Mouse (Mus musculus) left cerebral cortex, postnatal 25 days (tissue): ENCODE results near the gene 3100002H09Rik. TPM values are rescaled to one million over a fixed set of nuclear protein-coding genes. Genes with fewer than 3 reads are reported as not detected.

ENCODE experiments used
- DNase-seq, 2 experiments: peaks; one replicate each; pipeline ENCODE4 v3.0.0; 2022; ENCODE audit warnings: low spot score in 2 of 2, mixed read lengths in 1 of 2
- intact Hi-C: fragments of 180-260 bp; cut with DNase I; formaldehyde crosslinking; loops from one replicate; pipeline ENCODE4 v1.15.1; 2025
- total RNA-seq, 2 experiments: library from RNA; stranded (reverse); gene quantifications; 2 replicates each; pipeline ENCODE4 v1.2.3; 2021

Gene 3100002H09Rik
- total RNA-seq: 1 to 10 TPM in 1 of 2 experiments, under 1 TPM in 1; 0.44 to 1.1 TPM

DNA sequence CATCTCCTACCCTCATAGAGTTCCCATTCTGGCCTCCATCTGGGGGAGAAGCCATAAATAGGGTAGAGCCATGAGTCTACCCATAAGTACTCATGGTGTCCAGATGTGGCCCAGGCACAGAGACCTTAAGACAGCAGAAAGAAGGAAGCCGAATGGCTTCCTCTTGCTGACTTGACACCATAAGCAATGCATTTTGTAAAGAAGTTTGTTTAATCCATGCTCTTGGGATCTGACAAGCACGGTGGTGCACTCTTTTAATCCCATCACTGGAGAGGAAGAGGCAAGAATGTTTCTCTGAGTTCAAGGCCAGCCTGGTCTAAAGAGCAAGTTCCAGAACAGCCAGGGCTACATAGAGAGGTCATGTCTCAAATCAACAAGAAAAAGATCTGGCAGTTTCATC, at the start of gene 3100002H09Rik:
Gene 3100002H09Rik, minus strand, starts transcription at position 101 of the 400 bp plus-strand sequence.
- intact Hi-C loops: no loop called here
- DNase-seq: no peak

DNA sequence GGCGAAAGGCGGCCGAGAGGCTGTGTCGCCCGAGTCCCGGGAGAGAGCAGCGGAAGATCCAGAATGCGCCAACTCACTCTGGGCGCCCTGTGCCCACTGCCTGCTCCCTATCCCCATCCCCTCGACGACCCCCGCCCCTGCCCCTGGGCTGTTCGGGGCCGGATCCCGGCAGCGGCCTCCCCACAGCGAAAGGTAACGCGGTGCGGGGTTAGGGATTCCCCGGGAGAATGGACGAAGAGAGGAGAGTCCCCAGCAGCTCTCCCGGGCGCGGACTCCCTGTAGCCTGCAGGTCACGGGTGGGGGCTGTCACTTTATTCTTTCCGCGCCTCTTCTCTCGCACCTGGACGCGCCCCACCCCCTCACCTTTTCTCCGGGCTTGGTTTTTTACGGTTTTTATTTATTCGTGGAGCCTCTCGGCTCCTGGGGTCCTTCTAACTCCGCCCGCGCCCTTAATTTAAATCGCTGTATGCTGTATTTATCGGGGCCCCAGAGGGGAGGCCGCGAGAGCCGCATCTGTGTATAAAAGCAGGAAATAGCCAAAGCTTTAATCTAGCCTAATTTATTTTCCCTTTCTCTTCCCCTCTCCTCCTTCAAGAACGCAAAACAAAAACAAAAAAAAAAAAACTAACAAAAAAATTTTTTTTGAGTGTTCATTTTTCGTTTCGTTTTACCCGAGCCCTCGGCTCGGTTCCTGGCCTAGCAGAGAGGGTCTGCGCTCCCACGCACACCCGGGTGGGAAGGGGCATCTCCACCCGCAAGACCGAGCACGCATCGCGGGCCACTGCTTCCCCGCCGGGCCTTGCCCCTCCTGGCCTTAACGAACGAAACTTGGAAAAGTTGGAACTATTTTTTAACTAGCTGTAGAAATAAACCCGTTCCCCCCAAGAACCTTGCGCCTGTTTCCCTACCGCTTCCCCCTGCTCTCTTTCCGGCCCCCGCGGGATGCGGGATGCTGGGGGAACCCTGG, 48.9 kb upstream of the 3100002H09Rik start:
- intact Hi-C loops: loop anchor here (5.0 kb wide), 4 partner anchors 82 to 517 kb away; no protein-coding TSS in a partner anchor
- DNase-seq: no peak

DNA sequence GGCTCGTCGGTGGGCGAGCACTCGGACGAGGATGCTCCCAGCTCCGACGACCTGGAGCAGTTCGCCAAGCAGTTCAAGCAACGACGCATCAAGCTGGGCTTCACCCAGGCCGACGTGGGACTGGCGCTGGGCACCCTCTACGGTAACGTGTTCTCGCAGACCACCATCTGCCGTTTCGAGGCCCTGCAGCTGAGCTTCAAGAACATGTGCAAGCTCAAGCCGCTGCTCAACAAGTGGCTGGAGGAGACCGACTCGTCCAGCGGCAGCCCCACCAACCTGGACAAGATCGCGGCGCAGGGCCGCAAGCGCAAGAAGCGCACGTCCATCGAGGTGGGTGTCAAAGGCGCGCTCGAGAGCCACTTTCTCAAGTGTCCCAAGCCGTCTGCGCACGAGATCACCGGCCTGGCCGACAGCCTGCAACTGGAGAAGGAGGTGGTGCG, 47.8 kb upstream of the 3100002H09Rik start:
- intact Hi-C loops: loop anchor here (5.0 kb wide), 2 partner anchors 81 to 516 kb away; no protein-coding TSS in a partner anchor
- peak in 1 of 2 experiments; percentile 43 for DNase-seq

DNA sequence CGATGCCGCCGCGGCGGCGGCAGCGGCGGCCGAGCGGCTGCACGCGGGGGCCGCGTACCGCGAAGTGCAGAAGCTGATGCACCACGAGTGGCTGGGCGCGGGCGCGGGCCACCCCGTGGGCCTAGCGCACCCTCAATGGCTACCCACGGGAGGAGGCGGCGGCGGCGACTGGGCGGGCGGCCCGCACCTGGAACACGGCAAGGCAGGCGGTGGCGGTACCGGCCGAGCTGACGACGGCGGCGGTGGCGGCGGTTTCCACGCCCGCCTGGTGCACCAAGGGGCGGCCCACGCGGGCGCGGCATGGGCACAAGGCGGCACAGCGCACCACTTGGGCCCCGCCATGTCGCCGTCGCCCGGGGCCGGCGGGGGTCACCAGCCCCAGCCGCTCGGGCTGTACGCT, 47.2 kb upstream of the 3100002H09Rik start:
- no peak for DNase-seq
- intact Hi-C loops: loop anchor here (2.0 to 5.0 kb wide), 3 partner anchors 63 to 515 kb away; no protein-coding TSS in a partner anchor

DNA sequence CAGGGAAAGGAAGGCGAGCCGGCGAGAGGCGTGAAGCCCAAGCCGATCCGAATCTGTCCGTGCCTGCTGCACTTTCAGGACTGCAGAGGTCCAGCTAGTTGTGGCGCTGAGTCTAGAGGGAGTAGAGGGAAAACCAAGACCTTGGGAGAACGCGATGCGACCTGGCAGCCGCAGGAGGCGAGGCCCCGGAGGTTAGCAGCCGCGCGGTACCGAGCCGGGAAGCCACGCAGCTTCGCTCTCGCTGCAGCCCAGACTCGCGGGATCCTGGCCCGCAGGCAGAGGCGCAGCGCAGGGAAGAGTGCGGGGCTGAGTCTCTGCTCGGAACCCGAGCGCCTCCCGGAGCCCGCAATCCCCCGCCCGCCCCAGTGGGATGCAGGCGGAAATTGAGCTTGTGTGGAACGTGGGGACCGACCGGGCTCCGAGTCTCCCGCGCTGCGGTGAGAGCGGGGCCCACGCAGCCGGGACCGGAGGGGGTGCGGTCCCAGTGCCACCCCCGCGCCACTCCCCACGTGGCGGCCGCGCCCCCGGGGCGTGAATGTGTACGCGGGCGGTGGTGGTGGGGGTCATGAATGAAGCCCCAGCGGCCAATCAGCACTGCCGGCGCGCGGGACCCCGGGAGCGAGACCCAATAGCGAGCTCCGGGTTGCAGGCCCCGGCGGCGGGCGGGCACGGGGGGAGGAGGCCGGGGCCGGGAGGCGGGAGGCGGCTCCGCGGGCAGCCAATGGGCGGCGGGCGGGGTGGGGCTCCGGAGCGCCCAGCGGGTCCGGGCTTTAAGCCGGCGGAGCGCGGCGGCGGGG, 46.4 kb upstream of the 3100002H09Rik start:
- peak; percentile 86 to 92 for DNase-seq
- intact Hi-C loops: loop anchor here (2.0 to 5.0 kb wide), 3 partner anchors 62 to 515 kb away; no protein-coding TSS in a partner anchor

GRCm38 (mm10) chr4:124656518-124656853, 45.9 kb upstream of the 3100002H09Rik start, which contains the start of gene Pou3f1:
Pou3f1 (plus strand) TSS chr4:124656807.
- peak in 1 of 2 experiments; percentile 26 for DNase-seq
- intact Hi-C loops: loop anchor here (2.0 to 5.0 kb wide), 3 partner anchors 62 to 514 kb away; no protein-coding TSS in a partner anchor

DNA sequence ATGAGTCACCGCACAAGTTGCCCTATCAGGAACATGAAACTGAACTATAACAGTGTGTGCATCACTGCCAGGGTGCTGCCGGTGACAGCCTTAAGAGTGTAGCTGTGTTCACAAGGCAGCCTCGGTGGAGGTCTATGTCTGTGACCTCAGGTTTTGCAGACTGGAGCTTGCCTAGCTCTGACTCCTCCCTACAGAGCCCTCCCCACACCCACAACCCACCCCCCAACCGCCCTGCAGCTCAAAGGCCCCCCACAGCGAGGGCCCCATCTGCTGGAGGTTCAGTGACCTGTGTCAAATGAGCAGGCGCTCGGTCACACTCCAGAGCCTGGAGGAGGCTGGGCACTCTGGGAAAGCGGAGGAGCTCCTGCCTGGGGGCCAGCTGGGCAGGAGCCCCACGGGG, 42.3 kb upstream of the 3100002H09Rik start:
- intact Hi-C loops: no loop called here
- no peak for DNase-seq

- DNase-seq: no peak
- intact Hi-C loops: no loop called here
Observed at GRCm38 (mm10) chr4:124647909-124648308, 37.3 kb upstream of the 3100002H09Rik start.

DNA sequence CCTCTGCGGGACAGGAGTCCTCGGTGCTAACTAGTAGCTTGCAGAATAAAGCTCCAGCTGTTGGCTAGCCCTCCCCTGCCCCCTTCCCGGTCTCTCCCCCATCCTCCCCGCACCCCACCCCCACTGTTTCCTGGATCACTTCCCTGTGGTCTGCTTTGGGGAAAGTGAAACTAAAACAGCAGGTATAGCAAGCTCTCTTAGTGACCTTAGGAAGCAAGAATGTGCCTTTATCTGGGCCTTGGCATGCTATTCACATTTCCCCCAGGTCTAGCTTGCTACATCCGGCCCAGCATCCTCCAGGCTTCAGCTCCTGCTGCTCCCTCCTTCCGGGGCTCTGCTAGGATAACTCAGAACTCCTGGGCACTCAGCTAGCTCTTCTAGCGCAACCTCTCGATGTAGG, 36.0 kb upstream of the 3100002H09Rik start:
- no peak for DNase-seq
- intact Hi-C loops: no loop called here

- intact Hi-C loops: no loop called here
- no peak for DNase-seq
Observed at GRCm38 (mm10) chr4:124644974-124645433, 34.4 kb upstream of the 3100002H09Rik start.

- intact Hi-C loops: no loop called here
- DNase-seq: peak in 1 of 2 experiments; percentile 50
Observed at GRCm38 (mm10) chr4:124643859-124644258, 33.3 kb upstream of the 3100002H09Rik start.

DNA sequence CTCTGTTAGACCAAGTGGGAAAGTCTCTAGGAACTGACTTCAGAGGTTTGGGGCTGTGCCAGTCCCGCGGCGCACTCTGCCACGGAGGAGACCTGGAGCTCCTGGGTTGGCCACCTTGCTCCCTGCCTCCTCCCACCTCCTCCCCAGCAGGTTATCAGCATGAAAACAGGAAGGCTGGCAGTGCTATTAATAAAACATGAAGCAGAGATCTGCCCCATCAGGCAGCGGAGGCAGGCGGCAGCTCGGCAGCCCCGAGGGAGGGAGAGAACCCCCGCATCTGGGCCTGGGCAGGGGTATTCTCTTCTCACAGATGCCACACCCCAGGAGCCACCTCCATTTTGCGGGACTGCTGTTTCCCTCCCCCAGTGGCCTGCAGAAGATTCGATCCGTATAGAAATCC, 29.1 kb upstream of the 3100002H09Rik start:
- intact Hi-C loops: no loop called here
- DNase-seq: no peak

DNA sequence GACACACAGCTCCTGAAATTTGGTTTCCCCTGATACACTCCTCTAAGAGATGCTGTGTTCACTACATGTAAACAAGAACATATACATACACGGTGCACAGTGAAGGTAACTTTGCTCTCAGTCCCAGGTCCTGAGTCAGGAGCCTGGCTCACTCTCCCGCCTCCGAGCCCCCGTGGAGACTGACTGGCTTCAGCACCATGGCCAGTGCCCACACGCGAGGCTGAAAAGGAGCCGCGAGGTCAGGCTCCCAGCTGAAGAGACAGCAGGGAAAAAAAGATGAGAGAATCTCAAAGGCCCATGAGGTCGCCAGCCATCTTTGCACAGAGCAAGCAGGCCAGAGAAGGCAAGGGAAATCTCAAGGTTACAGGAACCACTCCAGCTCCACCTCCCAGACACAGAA, 22.7 kb upstream of the 3100002H09Rik start:
- no peak for DNase-seq
- intact Hi-C loops: no loop called here

GRCm38 (mm10) chr4:124632856-124633255, 22.3 kb upstream of the 3100002H09Rik start:
- intact Hi-C loops: no loop called here
- DNase-seq: no peak

- DNase-seq: no peak
- intact Hi-C loops: no loop called here
Observed at GRCm38 (mm10) chr4:124631456-124631855, 20.9 kb upstream of the 3100002H09Rik start.

- intact Hi-C loops: no loop called here
- DNase-seq: no peak
Observed at GRCm38 (mm10) chr4:124626836-124627235, 16.2 kb upstream of the 3100002H09Rik start.

GRCm38 (mm10) chr4:124624111-124624581, 13.5 kb upstream of the 3100002H09Rik start:
- intact Hi-C loops: no loop called here
- peak; percentile 11 to 49 for DNase-seq

GRCm38 (mm10) chr4:124622566-124622965, 12.0 kb upstream of the 3100002H09Rik start:
- intact Hi-C loops: no loop called here
- DNase-seq: no peak

DNA sequence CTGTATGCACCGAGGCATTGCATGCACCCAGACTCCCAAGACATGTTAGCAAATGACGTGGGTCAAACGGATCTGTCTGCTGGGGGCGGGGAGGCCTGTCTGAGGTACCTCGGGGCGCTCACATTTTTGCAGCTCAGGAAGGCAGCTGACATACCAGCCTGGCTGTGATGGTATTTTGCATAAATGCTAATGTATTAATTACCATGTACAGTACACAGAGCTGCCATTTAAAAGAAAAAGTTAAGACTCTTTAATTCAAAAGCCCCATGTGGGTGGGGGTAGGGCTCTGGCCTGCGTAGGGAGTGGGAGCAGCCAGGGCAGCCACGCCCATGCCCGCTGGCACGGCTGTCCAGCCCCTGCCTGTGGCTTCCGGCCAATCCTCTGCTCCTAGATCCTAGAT, 10.8 kb upstream of the 3100002H09Rik start:
- no peak for DNase-seq
- intact Hi-C loops: no loop called here

GRCm38 (mm10) chr4:124618599-124618998, 8.0 kb upstream of the 3100002H09Rik start:
- intact Hi-C loops: no loop called here
- DNase-seq: no peak
